Mouse (Mus musculus): ENCODE measurements around the gene Pdk1.
"Not testable (repeated sequence)": the region's sequence is repeated elsewhere in the genome, so short reads cannot be mapped to it uniquely, and the experiment has no call there.

The Pdk1 gene

DNA sequence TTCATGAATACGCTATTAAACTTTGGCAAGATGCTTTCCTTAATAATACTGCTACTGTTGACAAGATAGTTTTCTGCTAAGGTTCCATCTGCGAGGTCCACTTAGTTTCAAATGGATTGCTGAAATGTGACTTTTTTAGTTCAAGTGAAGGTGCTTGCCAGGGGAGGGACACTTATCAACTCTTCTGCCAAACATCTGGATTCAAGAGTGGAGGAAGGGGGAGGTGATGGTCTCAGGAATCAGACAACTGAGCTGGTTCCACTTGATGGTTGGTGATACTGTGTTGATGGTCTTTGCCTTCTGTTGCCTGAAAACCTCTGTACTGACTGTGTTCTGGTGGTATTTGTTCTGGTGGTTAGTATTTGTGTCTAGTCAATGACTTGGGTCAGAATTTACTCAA is 1.4 kb downstream of the Pdk1 start:
- no peak for DNase-seq (ENCODE audit: low spot score)

DNA sequence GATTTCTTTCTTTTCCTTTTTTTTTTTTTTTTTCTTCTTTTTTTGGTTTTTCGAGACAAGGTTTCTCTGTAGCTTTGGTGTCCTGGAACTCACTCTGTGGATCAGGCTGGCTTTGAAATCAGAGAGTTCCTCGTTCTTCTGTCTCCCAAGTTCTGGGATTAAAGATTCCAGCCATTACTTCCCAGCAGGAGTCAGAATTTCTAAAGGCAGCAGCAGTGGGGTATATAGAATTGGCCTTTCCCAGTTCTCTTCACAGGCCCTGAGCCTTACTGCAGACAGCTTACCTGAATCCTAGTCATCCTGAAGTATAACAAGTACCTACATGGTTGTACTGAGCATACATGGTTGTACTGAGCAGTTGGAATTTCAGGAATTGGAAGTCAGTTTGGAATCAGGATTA is 1.8 kb downstream of the Pdk1 start:
- DNase-seq (ENCODE audit: low spot score), result no peak

DNA sequence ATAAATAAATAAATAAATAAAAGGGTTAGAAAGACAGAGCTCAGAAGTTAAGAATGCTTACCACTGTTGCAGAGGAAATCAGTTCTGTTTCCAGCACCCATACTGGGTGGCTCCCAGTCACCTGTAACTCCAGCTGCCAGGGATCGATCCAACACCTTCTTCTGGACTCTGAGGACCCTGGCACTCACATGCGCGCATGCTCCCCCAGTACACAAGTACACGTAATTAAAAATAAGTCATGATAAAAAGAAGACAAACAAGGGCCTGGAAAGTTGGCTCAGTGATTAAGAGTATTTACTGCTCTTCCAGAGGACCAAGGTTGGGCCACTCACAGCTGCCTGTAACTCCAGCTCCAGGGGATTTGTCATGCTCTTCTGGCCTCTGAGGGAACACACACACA is 4.8 kb downstream of the Pdk1 start:
- DNase-seq (ENCODE audit: low spot score), result no peak

DNA sequence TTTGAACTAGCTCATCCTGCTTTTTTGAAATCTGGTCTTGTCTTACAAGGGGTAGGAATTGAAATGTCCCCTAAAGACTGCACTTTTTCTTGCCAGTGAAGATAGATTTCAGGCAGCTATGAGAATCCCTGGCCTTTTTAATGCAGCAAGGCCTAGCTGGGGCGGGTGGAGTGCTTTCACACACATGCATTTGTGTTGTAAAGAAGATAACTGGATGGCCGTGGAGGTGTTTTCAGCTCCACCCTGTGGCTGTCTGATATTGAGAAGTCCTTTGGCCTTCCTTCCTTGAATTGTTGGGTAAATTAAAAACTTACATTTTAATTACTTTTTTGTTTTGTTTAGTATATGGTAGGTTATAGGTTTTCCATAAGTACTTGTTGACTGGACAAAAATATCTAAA is 5.4 kb downstream of the Pdk1 start:
- no peak for DNase-seq (ENCODE audit: low spot score)

DNA sequence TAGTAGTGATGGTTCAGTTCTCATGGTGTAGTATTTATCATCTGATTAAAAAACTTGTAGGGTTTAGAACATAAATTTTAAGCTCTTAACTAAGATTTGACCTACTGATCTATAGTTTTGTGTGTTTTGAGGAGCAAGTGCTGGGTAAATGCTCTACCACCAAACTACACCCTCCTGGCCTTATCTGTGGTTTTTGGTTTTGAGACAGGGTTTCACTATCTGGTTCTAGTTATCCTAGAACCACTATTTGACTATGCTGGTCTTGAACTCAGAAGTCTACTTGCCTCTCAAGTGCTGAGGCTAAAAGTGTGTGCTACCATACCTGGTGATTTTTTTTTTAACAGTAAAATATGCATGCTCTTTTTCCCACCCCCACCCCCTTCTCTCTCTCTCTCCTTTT is 5.9 kb downstream of the Pdk1 start:
- no peak for DNase-seq (ENCODE audit: low spot score)

DNA sequence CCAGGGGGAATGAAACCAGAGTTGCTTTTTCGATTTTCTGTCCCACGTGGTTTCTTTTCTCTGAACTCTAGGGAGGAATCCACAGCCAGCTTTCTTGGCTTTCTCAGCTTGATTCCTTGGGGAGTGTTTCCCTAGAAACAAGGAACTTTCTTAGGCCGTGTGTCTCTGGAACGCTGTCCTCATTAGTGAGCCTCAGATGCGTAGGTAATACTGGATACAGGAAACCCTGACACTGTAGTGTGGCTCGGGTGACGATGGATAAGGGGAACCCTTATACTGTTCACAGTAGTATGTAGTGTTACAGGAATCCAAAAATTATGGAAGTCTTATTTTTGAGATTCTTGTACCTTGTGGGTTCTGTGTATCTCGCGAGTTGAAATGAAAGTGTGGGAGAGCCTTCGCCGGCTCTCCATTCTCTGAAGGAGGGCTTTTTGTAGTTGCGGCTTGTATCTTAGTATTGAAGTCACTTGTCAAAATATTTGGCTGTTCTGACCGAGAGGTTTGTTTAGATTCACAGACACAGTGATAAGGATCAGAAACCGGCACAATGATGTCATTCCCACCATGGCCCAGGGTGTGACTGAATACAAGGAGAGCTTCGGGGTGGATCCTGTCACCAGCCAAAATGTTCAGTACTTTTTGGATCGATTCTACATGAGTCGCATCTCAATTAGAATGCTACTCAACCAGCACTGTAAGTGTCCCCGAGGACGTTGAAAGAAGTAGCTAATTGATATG is 10.1 kb downstream of the Pdk1 start:
- DNase-seq (ENCODE audit: low spot score), result no peak

DNA sequence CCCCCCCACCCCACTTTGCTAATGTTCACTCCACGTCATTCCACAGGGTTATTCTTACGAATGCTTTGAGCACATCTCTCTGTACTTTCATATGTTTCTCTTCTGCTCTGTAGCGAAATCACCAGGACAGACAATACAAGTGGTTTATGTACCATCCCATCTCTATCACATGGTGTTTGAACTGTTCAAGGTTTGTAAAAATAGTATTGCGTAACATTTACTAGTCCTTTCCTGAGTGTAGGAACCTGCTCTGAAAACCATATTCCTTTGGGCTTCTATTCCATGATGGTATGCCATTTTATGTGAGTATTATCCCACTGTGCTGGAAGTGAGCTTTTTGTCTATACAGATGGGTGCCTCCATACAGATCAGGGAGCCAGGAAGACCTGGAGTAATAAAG is 14.2 kb downstream of the Pdk1 start:
- no peak for DNase-seq (ENCODE audit: low spot score)

DNA sequence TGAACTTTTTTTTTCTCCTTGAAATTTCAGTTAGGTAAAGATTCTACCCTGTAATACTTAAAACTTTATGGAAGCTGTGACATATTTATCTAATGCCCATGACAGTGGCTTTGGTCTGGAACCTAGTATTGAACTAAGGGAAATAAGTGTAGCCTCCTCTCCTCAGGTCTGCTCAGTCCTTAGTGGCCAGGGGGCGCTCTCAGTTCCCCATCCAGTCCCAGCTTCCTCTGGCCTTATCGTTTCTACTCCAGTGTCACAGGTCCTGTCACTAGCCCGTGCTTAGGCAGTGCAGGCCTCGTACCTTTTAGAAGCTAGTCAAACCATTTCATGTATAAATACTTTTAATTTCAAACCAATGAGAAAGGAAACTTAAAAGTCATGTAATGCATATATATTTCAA is 15.4 kb downstream of the Pdk1 start:
- DNase-seq (ENCODE audit: low spot score), result no peak

DNA sequence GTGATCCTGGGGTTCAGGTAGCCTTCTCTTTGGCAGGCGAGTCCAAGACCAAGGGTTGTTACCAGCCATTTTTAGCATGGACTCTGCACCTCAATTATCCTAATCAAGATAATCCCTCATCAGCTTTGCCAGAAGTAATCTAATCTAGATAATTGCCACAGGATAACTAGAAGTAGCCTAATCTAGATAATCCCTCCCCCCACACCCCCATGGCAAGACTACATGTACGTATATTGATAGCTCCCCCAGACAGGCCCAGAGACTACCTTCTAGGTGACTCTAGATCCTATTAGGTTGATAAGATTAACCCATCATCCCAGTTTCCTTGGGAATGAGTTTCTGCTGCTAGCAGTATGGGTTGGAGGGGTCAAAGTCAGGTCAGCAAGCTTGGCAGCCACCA is 18.5 kb downstream of the Pdk1 start:
- no peak for DNase-seq (ENCODE audit: low spot score)

DNA sequence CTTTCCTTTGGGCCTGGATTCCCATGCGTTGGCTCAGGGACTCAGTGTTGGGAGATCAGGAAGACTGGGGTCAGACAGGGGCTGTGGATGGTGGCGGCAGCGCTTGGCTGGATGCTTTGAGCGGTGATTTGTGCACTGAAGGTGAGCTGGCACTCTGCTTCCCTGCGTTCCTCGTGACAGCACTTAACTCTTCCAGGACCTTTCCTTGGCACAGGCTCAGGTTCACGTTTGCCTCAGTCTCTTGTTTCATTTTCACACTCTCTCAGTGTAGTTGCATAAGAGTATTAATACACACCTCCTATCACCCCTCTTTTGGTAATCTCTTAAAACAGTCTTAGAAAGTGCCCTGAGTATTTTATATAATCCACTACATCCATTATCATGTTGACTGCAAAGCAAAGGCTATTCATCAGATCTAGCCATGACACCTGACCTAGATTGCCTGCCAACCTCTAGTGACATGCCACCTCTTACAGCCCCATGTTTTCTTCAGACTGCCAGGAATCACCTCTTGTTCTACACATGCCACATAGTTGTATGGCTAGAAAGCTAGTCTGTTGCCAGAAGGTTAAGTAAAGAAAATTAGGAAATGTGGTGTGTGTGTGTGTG is 19.8 kb downstream of the Pdk1 start:
- no peak for DNase-seq (ENCODE audit: low spot score)

DNA sequence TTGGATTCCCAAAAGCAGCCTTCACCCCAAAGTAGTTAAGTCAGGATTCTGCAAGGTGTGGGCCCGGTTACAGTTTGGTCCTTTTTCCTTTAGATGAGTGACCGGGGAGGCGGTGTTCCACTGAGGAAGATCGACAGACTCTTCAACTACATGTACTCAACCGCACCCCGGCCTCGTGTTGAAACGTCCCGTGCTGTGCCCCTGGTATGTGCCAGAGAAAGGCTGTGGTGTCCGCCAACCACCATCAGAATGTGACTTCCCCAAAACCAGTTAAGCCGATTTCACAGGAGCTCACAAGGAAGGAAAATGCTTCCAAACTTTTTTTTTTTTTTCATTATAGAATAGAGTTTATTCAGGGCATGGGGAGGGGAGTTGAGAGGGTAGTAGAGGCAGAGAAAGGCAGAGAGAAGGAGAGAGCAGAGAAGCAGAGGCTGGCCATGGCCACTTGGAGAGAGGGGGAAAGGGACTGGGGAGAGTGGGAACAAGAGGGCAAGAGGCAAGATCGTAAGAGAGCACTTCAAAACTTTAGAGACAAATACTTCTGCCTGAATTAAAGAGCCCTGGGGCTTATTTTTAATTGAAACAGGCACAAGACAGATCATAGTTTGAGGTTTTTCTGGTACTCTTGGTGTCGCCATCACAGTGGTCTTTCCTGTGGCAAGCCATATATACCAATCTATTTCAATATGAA is 22.7 kb downstream of the Pdk1 start:
- no peak for DNase-seq (ENCODE audit: low spot score)

DNA sequence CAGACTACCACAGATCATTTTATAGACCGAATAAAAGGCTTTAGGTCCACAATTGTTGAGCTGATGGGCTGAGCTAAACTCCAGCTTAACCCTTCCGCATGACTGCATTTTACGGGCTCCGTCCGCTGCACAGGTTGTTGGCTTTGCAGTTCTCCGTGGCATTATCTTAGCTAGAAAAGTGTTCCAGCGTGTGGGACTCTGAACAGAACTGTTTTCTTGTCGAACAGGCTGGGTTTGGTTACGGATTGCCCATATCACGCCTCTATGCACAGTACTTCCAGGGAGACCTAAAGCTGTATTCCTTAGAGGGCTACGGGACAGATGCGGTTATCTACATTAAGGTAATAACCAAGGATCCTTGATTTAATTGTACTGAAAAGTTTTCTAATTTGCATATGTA is 24.4 kb downstream of the Pdk1 start:
- no peak for DNase-seq (ENCODE audit: low spot score)

DNA sequence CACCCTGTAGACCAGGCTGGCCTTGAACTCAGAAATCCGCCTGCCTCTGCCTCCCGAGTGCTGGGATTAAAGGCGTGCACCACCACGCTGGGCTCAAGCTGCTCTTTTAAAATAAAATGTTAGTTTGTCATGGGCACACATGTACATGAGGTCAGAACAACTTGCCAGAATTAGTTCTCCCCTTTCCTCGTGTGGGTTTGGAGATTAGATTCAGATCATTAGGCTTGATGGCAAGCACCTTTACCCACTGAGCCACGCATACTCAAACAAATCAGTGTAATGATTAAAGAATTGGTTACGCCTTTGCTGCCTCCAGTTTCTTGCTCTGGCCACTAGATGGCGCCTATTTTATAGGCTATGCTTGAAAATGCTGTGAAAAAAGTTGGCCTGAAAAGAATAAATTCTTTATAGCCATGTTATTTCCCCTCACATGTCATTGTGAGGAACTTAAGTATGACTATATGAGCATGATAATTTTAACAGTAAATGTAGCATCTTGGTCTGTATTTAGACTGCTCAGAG is 25.4 kb downstream of the Pdk1 start:
- no peak for DNase-seq (ENCODE audit: low spot score)

DNA sequence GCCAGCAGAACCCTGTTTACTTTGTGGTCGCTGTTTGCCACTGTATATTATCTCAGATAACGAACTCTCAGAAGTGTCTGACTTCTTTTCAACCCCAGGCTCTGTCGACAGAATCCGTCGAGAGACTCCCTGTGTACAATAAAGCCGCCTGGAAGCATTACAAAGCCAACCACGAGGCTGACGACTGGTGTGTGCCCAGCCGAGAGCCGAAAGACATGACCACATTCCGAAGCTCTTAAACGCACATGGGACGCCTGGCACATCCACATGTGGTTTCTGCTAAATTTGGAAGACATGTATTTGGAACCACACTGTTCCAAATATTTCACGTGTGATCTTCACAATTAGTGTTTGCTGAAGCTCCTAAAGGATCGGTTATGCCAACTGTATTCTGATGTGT is 26.9 kb downstream of the Pdk1 start:
- no peak for DNase-seq (ENCODE audit: low spot score)

DNA sequence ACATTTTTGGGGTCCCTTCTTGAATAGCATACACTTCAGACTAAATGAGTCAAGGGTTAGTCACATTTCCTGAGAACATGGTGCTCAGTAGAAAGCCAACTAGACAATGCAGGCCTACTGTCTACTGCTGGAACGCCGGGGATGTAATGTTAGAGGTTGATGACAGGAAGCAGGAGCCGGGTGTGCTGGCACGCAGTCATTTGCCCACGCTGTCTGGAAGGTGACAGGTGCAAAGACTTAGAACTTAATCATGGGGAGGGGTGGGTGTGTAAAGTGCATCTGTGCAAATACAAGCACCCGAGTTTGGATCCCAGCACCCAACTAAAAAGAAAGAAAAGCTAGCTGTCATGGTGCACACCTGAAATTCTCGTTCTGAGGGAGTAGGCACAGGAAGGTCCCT is 32.1 kb downstream of the Pdk1 start:
- DNase-seq (ENCODE audit: low spot score), result no peak

DNA sequence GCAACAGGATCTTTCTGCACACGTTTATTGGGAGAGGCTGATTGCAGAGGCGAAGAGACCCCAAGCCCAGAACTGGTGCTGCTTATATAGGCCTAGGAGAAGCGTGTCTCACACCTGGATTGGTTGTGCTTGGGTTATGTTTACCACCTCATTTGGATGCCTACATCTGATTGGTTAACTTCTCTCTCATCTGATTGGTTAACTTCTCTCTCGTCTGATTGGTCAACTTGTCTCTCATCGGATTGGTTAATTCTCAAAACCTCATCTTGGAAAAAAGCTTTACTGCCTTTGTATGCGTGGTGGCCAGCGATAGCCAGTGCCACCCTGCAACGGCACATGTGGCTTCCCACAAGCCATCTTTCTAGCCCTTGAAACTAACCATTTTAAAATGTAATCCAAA is 33.3 kb downstream of the Pdk1 start:
- not testable (repeated sequence) for DNase-seq (ENCODE audit: low spot score)

DNA sequence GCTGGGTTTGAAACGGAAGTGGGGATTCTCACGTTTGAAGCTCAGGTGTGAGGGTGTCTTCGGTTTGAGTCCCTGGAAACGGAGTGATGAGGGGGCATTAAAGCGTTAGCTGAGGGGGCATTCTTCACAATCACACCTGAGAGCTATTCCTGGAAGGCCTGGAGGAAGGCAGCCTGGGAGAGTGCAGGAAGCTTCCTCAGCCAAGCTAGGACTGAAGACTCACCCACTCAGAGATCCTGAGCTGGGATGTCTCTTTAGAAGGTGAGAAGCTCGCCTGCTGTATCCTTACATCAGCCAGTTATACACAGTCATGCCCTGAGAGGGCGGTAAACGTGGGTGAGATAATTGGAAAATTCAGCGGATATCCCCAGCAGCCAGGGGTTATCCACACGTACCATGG is 40.9 kb downstream of the Pdk1 start:
- DNase-seq (ENCODE audit: low spot score), result no peak

DNA sequence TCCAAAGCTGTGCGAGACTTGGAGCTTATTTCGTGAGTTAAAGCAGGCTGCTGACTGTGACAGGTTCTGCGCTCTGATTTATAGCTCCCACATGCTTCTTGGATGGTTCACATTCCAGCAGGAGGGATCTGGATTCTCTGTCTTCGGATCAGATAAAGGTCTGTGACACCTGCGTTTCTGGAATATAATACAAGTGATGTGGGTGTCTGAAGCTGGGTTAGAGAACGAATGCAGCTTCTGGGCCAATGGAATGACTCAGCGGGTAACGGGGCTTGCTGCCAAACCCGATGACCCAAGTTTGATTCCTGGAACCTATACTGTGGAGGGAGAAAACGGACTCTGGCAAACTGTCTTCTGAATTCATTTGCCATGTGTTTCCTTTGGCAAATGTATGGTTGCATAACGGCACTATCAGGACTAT is 46.2 kb downstream of the Pdk1 start:
- DNase-seq (ENCODE audit: low spot score), result no peak

DNA sequence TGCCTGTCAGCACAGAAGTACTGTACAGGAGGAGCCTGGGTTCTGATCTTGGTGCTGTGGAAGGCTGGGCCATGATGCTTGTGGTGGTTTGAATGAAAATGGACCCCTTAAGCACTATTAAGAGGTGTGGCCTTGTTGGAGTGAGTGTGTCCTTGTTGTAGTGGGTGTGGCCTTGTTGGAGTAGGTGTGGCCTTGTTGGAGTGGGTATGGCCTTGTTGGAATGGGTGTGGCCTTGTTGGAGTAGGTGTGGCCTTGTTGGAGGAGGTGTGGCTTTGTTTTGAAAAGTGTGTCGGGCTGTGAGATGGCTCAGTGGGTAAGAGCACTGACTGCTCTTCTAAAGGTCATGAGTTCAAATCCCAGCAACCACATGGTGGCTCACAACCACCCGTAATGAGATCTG is 51.9 kb downstream of the Pdk1 start:
- not testable (repeated sequence) for DNase-seq (ENCODE audit: low spot score)

DNA sequence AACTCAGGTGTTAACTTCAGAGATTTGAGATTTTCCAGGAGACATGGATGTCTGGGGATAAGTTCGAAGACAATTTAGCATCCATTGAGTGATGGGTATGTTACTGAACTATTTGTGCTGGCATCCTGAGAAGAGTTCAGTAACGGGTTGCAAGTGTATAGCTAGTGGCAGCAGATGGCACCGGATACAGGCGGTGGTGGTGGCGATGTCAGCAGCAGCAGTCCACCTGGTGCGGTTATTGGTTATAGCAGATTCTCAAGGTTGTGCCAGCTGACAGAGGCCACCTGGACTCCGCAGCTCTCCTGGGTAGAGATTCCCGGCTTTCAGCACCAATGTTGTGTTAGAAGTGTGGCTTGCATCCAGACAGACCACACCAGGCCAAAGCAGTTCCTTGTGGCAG is 61.0 kb downstream of the Pdk1 start:
- no peak for DNase-seq (ENCODE audit: low spot score)

DNA sequence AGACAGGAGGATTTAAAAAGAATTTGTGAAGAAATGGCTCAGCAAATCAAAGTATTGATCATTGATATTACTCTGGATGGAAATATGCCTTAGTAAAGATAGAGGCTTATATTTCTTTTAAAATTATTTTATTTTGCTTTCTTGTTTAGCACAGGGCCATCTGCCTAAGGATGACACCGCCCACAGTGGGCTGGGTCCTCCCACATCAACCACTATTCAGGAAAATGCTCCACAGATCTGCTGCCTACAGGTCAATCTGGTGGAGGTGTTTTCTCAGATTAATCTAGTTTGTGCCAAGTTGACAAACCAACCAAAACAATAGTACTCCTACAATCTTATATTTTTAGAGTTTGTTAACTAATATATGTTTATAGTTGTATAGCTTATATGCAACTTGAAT is 63.7 kb downstream of the Pdk1 start:
- no peak for DNase-seq (ENCODE audit: low spot score)

DNA sequence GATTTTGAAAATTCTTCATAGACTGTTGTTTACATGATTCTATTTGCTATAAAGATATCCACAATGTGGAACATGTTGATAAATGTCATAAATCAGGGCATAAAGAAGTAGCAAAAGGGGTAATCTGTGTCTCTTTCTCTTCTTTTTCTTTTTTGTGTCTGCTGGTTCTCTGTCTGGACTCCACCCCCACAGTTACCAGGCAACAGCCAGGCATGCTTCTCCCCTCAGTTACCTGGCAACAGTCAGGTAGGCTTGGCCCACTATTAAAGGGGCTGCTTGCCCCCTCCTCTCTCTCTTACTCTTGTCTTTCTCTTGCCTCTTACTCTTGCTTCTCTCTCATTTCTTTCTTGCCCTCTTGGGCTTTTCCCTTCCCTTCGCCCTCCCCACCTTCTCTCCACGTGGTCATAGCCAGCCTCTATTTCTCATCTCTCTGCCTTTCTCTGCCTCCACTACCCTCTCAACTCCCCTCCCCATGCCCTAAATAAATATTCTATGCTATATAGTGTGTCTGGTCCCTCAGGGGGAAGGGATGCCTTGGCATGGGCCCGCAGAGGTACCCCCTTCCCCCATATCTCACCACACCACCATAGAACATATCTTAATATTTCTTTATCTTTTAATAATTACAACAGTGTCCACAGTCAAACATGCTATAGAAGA is 64.8 kb downstream of the Pdk1 start:
- DNase-seq (ENCODE audit: low spot score), result no peak
